Mouse (Mus musculus) lung, embryonic 15.5 days (tissue): ENCODE data around the gene Olfr320. TPM values are rescaled to one million over a fixed set of nuclear protein-coding genes. Genes with fewer than 3 reads are reported as not detected.
"Not testable (repeated sequence)": the region's sequence is repeated elsewhere in the genome, so short reads cannot be mapped to it uniquely, and the experiment has no call there.

Experiments used
- ATAC-seq: fragments of 200-750 bp; cut with Nextera tagmentation; 2 replicates; pipeline ENCODE4 v1.8.0; 2017; ENCODE audit warnings: moderate number of reproducible peaks, borderline replicate concordance; ENCODE audit not compliant: low FRiP score, low TSS enrichment; ENCODE audit errors: extremely low read depth
- H3K27ac ChIP-seq: fragments of 300-500 bp; sonication (generic); 2 replicates; pipeline ENCODE4 v1.5.1; 2015; ENCODE audit warnings: moderate library complexity, mild to moderate bottlenecking, inconsistent platforms
- H3K27me3 ChIP-seq: fragments of 300-500 bp; sonication (generic); 2 replicates; pipeline ENCODE4 v1.6.1; 2015; ENCODE audit warnings: inconsistent platforms
- H3K36me3 ChIP-seq: fragments of 300-500 bp; sonication (generic); 2 replicates; pipeline ENCODE4 v1.6.1; 2015; ENCODE audit warnings: inconsistent platforms
- H3K4me1 ChIP-seq: fragments of 300-500 bp; sonication (generic); 2 replicates; pipeline ENCODE4 v1.6.1; 2015; ENCODE audit warnings: inconsistent platforms
- H3K4me2 ChIP-seq: fragments of 300-500 bp; sonication (generic); 2 replicates; pipeline ENCODE4 v1.6.1; 2015; ENCODE audit warnings: inconsistent platforms, mild to moderate bottlenecking, moderate library complexity
- H3K4me3 ChIP-seq: fragments of 300-500 bp; sonication (generic); 2 replicates; pipeline ENCODE4 v1.5.1; 2015; ENCODE audit warnings: mild to moderate bottlenecking, inconsistent platforms
- H3K9ac ChIP-seq: fragments of 300-500 bp; sonication (generic); 2 replicates; pipeline ENCODE4 v1.6.1; 2015; ENCODE audit warnings: inconsistent platforms
- H3K9me3 ChIP-seq: fragments of 300-500 bp; sonication (generic); 2 replicates; pipeline ENCODE4 v1.6.1; 2016; ENCODE audit warnings: inconsistent platforms
- WGBS: fragments of 180-500 bp; shearing (Covaris S2); methylation state at CpG from one replicate; pipeline ENCODE4 v1.1.7; 2015; 5-methylcytosine and 5-hydroxymethylcytosine counted together
- polyA plus RNA-seq: library from polyadenylated mRNA; unstranded; fragments of >200 nt; fragmentation: Nextera tagmentation; extraction: Ambion mirVana; gene quantifications from 2 replicates; pipeline ENCODE4 v1.2.1, GENCODE M21; 2015

Gene Olfr320
- polyA plus RNA-seq, 1 experiment from 2014 or later, result not detected

DNA sequence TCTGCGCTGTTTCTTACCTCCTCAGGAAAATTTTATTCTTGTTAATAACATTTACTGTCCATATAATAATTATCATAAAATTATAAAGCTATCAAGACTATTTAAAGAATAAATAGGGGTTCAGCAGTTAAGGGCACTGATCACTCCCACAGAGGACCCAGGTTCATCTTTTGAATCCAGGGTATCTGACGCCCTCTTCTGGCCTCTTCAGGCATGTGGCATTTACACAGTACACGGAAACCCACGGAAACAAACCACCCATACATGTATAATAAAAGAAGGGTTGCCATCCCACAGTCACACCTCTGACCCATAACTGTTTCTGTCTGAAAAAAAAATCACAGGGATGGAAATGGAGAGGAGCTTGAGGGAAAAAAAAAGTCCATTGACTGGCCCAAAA, 9.1 kb upstream of the Olfr320 start:
- H3K27me3 ChIP-seq, result no peaks in the 10 kb centered on the region
- no peaks in the 10 kb centered on the region for H3K4me1 ChIP-seq
- no peak overlapping the region for H3K27ac ChIP-seq
- no peak overlapping the region for H3K4me3 ChIP-seq
- WGBS, result 53% methylated on average over 4 of the region's 4 CpGs
- no peak overlapping the region for H3K9ac ChIP-seq
- ATAC-seq, result no peak
- H3K36me3 ChIP-seq, result no peaks in the 10 kb centered on the region
- no peaks in the 10 kb centered on the region for H3K9me3 ChIP-seq
- no peak overlapping the region for H3K4me2 ChIP-seq

DNA sequence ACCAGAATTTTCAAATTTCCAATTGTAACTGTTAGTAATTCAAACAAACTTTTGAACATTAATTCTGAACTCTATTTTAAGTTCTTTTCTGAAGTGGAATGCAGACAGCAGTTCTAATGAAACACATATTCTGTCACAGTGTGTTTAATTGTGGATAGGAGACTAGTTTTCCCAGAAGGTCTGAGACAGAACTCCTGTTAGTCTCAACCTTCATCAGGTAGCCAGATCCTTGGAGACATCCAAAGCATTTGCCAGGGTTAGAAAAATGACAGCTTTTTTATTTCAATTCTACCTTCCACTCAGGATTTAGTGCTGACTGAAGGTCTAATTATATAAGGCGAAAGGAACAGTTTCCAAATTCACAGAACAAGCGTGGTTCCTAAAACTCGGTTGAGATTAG, 18.0 kb downstream of the Olfr320 start, which contains the start of gene Olfr319:
Gene Olfr319, plus strand, starts transcription at position 301 of the 400 bp plus-strand sequence.
- no peaks in the 10 kb centered on the region for H3K4me1 ChIP-seq
- 80% methylated on average over 3 of the region's 3 CpGs for WGBS
- H3K27me3 ChIP-seq, result no peaks in the 10 kb centered on the region
- H3K4me2 ChIP-seq, result no peak within 1 kb of the TSS
- H3K4me3 ChIP-seq, result no peak within 1 kb of the TSS
- no peaks in the 10 kb centered on the region for H3K36me3 ChIP-seq
- H3K27ac ChIP-seq, result no peak within 1 kb of the TSS
- H3K9ac ChIP-seq, result no peak within 1 kb of the TSS
- ATAC-seq, result no peak
- no peaks in the 10 kb centered on the region for H3K9me3 ChIP-seq

DNA sequence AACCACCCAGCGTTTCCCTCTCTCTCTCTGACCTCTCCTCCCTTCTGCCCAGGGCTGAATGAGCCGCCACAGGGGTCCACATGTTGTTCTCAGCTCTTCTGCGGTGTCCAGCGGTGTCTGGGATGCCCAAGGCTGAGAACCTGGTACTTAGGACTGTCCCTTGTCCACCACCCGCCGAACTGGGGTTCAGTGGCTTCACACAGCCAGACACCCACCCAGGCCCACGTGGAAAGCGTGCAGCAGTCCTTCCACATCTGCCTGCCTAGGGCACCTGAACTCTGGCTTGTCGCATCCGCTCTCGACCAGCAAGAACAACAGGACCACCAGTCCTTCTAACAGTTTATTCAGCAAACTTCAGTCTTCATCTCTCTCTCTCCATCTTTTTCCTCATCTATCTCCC, 28.2 kb downstream of the Olfr320 start:
- Histone ChIP-seq H3K4me2 (no peak overlapping the region), H3K4me1 (no peaks in the 10 kb centered on the region), H3K27ac (no peak overlapping the region), H3K9ac (no peak overlapping the region), H3K27me3 (no peaks in the 10 kb centered on the region), H3K4me3 (no peak overlapping the region), H3K36me3 (no peaks in the 10 kb centered on the region), H3K9me3 (no peaks in the 10 kb centered on the region)
- WGBS, result 83% methylated on average over 11 of the region's 11 CpGs
- no peak for ATAC-seq

DNA sequence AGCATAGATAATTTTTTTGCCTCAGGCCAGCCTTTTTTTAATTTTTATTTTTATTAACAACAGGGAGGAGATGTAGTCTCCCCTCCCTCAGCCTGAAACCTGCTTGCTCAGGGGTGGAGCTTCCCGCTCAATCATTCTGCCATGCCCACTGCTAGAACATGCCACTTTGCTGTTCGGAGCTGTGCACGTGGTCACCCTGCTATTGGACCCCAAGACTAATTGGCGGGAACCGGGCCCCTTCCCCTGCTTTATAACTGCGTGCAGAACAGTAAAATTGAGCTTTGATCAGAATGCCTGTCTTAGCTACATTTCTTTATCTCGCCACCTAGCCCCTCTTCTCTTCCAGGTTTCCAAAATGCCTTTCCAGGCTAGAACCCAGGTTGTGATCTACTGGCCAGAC, 36.8 kb downstream of the Olfr320 start:
- not testable (repeated sequence) for H3K27me3 ChIP-seq, H3K4me1 ChIP-seq, H3K4me3 ChIP-seq, H3K4me2 ChIP-seq, H3K36me3 ChIP-seq, H3K27ac ChIP-seq, H3K9me3 ChIP-seq, H3K9ac ChIP-seq, ATAC-seq
- WGBS, result 87% methylated on average over 7 of the region's 7 CpGs

DNA sequence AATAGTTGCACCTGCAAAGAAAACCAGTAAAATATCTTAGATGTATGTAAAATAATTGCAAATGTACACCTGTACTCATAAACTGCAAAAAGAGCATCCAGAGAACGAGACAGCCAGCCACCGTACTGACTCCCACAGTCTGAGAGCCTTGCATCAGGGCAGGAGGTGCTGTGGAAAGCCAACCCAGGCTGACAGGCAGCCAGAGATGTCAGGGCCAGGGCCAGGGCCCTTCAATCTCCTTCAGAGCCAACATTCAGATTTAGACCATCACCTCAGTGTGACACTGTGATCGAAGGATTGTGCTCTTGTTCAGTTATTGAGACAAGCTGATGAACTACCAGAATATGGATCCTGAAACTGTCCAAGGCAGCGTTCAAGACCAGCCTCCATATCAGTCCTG, 38.8 kb downstream of the Olfr320 start:
- Histone ChIP-seq H3K9me3 (no peaks in the 10 kb centered on the region), H3K36me3 (no peaks in the 10 kb centered on the region), H3K4me3 (no peak overlapping the region), H3K27me3 (no peaks in the 10 kb centered on the region), H3K27ac (no peak overlapping the region), H3K9ac (no peak overlapping the region), H3K4me2 (no peak overlapping the region), H3K4me1 (no peaks in the 10 kb centered on the region)
- no peak for ATAC-seq
- WGBS, result 79% methylated on average over 4 of the region's 4 CpGs

DNA sequence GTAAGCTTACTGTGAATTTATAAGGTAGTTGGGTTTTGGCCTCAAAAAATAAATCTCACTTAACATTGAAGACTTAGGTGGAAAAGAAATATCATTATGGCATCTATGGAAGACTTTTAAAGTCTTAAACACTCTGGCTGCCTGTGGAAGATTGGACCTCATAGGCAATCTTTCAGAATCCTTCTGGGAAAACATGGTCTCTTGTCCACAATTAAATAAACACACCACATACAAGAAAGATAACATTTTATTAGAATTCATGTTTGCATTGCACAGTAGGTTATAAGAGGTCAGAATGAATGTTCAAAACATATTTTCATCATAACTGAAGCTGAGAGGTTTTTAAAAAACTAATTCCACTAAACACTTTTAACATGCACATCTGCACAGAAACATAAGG, 43.0 kb downstream of the Olfr320 start, which contains the start of gene Olfr318:
Gene Olfr318, minus strand, starts transcription at position 101 of the 400 bp plus-strand sequence.
- no peak for ATAC-seq
- no peaks in the 10 kb centered on the region for H3K4me1 ChIP-seq

DNA sequence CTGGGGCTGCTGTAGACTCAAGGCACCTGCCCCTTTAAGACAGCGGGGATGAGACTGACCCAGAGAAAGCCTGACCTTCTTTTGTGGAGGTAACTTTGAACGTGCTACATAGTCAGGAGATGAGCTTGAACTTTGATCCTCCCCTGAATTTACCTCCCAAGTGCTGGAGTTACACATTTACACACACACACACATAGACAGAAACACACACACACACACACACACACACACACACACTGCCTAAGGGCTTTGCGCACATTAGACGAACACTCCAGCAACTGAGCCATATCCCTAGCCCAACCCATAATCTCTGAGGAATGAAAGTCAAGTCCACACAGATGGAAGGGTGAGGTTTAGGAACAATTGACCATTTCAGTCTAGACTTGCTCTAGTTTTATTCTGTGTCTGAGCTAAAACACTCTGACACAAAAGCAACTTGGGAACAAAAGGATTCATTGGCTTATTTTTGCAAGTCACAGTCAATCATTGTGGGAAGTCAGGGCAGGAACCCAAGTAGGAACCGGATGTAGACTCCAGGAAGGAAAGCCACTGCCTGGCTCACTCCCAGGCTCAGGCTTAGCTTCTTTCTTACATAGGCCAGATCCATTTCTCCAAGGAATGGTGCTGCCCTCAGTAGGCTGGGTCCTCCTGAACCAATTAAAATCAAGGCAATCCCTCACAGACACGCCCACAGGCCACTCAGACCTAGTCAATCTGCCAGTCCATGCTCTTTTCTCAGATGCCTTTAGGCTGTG, 47.2 kb downstream of the Olfr320 start:
- not testable (repeated sequence) for H3K27me3 ChIP-seq, ATAC-seq, H3K36me3 ChIP-seq, H3K27ac ChIP-seq, H3K4me1 ChIP-seq, H3K9ac ChIP-seq, H3K4me2 ChIP-seq, H3K9me3 ChIP-seq, H3K4me3 ChIP-seq
- WGBS, result 65% methylated on average over 6 of the region's 6 CpGs

More for the DNA sequence above, 43.0 kb downstream of the Olfr320 start, which contains the start of gene Olfr318:
- Histone ChIP-seq H3K9me3 (no peaks in the 10 kb centered on the region), H3K27me3 (no peaks in the 10 kb centered on the region), H3K4me3 (no peak within 1 kb of the TSS), H3K4me2 (no peak within 1 kb of the TSS), H3K27ac (no peak within 1 kb of the TSS), H3K36me3 (no peaks in the 10 kb centered on the region), H3K9ac (no peak within 1 kb of the TSS)

DNA sequence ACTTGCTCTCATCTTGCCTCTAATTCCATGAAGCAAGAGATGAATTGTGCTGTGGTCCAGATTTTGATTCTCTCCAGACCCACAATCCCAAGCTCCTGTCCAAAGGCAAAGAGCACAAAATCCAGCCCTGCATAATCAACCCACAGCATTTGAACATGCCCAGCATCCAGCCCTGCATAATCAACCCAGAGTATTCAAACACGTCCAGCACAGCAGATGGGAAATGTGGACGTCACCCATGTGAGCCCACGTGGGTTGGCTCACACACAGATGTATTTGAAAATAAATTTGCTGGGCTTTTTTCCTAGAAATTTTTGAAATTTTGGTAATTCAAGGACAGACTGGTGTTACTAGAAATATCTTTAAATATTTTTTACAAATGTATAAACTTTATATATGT, 52.5 kb downstream of the Olfr320 start:
- Histone ChIP-seq H3K36me3 (no peaks in the 10 kb centered on the region), H3K9me3 (no peaks in the 10 kb centered on the region)

More for the DNA sequence above, 52.5 kb downstream of the Olfr320 start:
- 33% methylated on average over 3 of the region's 3 CpGs for WGBS
- no peaks in the 10 kb centered on the region for H3K4me1 ChIP-seq
- ATAC-seq, result no peak
- no peak overlapping the region for H3K27ac ChIP-seq
- H3K4me2 ChIP-seq, result no peak overlapping the region
- H3K4me3 ChIP-seq, result no peak overlapping the region
- no peak overlapping the region for H3K9ac ChIP-seq
- no peaks in the 10 kb centered on the region for H3K27me3 ChIP-seq

Other genes with a start within 250 kb of the Olfr320 start
- gene Gm12253, start 248.5 kb upstream of the Olfr320 start, polyA plus RNA-seq, result not detected in 2 replicates
- not detected in 2 replicates for gene Lypd9, start 228.2 kb upstream of the Olfr320 start, polyA plus RNA-seq
- gene Olfr30, start 218.8 kb upstream of the Olfr320 start, polyA plus RNA-seq, result not detected in 2 replicates
- gene Olfr332, start 188.5 kb upstream of the Olfr320 start, polyA plus RNA-seq, result not detected in 2 replicates
- gene Olfr331, start 178.5 kb upstream of the Olfr320 start, polyA plus RNA-seq, result not detected in 2 replicates
- not detected in 2 replicates for gene Olfr330, start 146.3 kb upstream of the Olfr320 start, polyA plus RNA-seq
- not detected in 2 replicates for gene Olfr329-ps, start 134.7 kb upstream of the Olfr320 start, polyA plus RNA-seq
- not detected in 2 replicates for gene Olfr328, start 125.5 kb upstream of the Olfr320 start, polyA plus RNA-seq
- not detected in 2 replicates for gene Olfr224, start 110.5 kb upstream of the Olfr320 start, polyA plus RNA-seq
- not detected in 2 replicates for gene Olfr325, start 103.4 kb upstream of the Olfr320 start, polyA plus RNA-seq
- not detected in 2 replicates for gene Olfr324, start 86.0 kb upstream of the Olfr320 start, polyA plus RNA-seq
- not detected in 2 replicates for gene 2210407C18Rik, start 65.0 kb upstream of the Olfr320 start, polyA plus RNA-seq
- not detected in 2 replicates for gene Olfr323, start 50.6 kb upstream of the Olfr320 start, polyA plus RNA-seq
- 0.11 and 0.16 TPM in 2 replicates for gene Trim58, start 40.6 kb upstream of the Olfr320 start, polyA plus RNA-seq
- not detected in 2 replicates for gene Olfr322, start 22.3 kb upstream of the Olfr320 start, polyA plus RNA-seq
- gene Olfr319, start 18.1 kb downstream of the Olfr320 start, polyA plus RNA-seq, result not detected in 2 replicates
- not detected in 2 replicates for gene Olfr318, start 42.9 kb downstream of the Olfr320 start, polyA plus RNA-seq
- not detected in 2 replicates for gene Olfr317, start 58.1 kb downstream of the Olfr320 start, polyA plus RNA-seq
- not detected in 2 replicates for gene Olfr316, start 71.6 kb downstream of the Olfr320 start, polyA plus RNA-seq
- gene Olfr315, start 92.1 kb downstream of the Olfr320 start, polyA plus RNA-seq, result not detected in 2 replicates
- not detected in 2 replicates for gene Olfr314, start 101.9 kb downstream of the Olfr320 start, polyA plus RNA-seq
- 4.5 and 5.7 TPM in 2 replicates for gene Fam183b, start 120.9 kb downstream of the Olfr320 start, polyA plus RNA-seq
- gene Olfr313, start 133.9 kb downstream of the Olfr320 start, polyA plus RNA-seq, result not detected in 2 replicates
- gene Olfr312, start 148.1 kb downstream of the Olfr320 start, polyA plus RNA-seq, result not detected in 2 replicates
- gene Olfr311, start 158.2 kb downstream of the Olfr320 start, polyA plus RNA-seq, result not detected in 2 replicates
- 8.1 and 8.9 TPM in 2 replicates for gene Gm12258, start 166.1 kb downstream of the Olfr320 start, polyA plus RNA-seq
- 7.6 and 7.9 TPM in 2 replicates for gene 2810021J22Rik, start 186.1 kb downstream of the Olfr320 start, polyA plus RNA-seq
- gene Zfp39, start 223.1 kb downstream of the Olfr320 start, polyA plus RNA-seq, result 4.9 and 5.1 TPM in 2 replicates
- gene Btnl10, start 236.8 kb downstream of the Olfr320 start, polyA plus RNA-seq, result 0.15 TPM in 1 of 2 replicates, not detected in the other